Mouse (Mus musculus): ENCODE measurements around the gene Cpe.
"Not testable (repeated sequence)": the region's sequence is repeated elsewhere in the genome, so short reads cannot be mapped to it uniquely, and the experiment has no call there.

Cpe gene

GRCm38 (mm10) chr8:64674951-64675585 lies 17.8 kb downstream of the Cpe start:
- peak in 1 of 2 experiments; percentile 14 for DNase-seq

- no peak for DNase-seq
Observed at GRCm38 (mm10) chr8:64672920-64673319, 19.9 kb downstream of the Cpe start.

GRCm38 (mm10) chr8:64671937-64672336 lies 20.9 kb downstream of the Cpe start:
- no peak for DNase-seq

GRCm38 (mm10) chr8:64666305-64666704 lies 26.5 kb downstream of the Cpe start:
- DNase-seq: not testable (repeated sequence)

- DNase-seq: no peak
Observed at GRCm38 (mm10) chr8:64665563-64665962, 27.3 kb downstream of the Cpe start.

- no peak for DNase-seq
Observed at GRCm38 (mm10) chr8:64664811-64665210, 28.0 kb downstream of the Cpe start.

GRCm38 (mm10) chr8:64664350-64664749 lies 28.5 kb downstream of the Cpe start:
- DNase-seq: no peak

GRCm38 (mm10) chr8:64659097-64659496 lies 33.8 kb downstream of the Cpe start:
- no peak for DNase-seq

GRCm38 (mm10) chr8:64657980-64658401 lies 34.9 kb downstream of the Cpe start:
- DNase-seq: no peak

- no peak for DNase-seq
Observed at GRCm38 (mm10) chr8:64657517-64657916, 35.3 kb downstream of the Cpe start.

- DNase-seq: no peak
Observed at GRCm38 (mm10) chr8:64655887-64656286, 37.0 kb downstream of the Cpe start.

GRCm38 (mm10) chr8:64655087-64655486 lies 37.8 kb downstream of the Cpe start:
- no peak for DNase-seq

- DNase-seq: no peak
Observed at GRCm38 (mm10) chr8:64652285-64652684, 40.6 kb downstream of the Cpe start.

- no peak for DNase-seq
Observed at GRCm38 (mm10) chr8:64648063-64648462, 44.8 kb downstream of the Cpe start.

GRCm38 (mm10) chr8:64647148-64647547 lies 45.7 kb downstream of the Cpe start:
- DNase-seq: no peak

GRCm38 (mm10) chr8:64646421-64646820 lies 46.4 kb downstream of the Cpe start:
- DNase-seq: no peak

- DNase-seq: no peak
Observed at GRCm38 (mm10) chr8:64644108-64645005, 48.5 kb downstream of the Cpe start.

- no peak for DNase-seq
Observed at GRCm38 (mm10) chr8:64643382-64643781, 49.5 kb downstream of the Cpe start.

- DNase-seq: no peak
Observed at GRCm38 (mm10) chr8:64642799-64643198, 50.1 kb downstream of the Cpe start.

GRCm38 (mm10) chr8:64640599-64640998 lies 52.3 kb downstream of the Cpe start:
- no peak for DNase-seq

- no peak for DNase-seq
Observed at GRCm38 (mm10) chr8:64639676-64640075, 53.2 kb downstream of the Cpe start.

- no peak for DNase-seq
Observed at GRCm38 (mm10) chr8:64634901-64635300, 58.0 kb downstream of the Cpe start.

GRCm38 (mm10) chr8:64634131-64634865 lies 58.6 kb downstream of the Cpe start:
- DNase-seq: no peak

Measured in kidney, postnatal 4 days (tissue).